8 mouse cellular contexts compared by ENCODE assay signal in genomic region chr8:3516450-3517116, GRCm38 (mm10). TPM values are rescaled to one million over a fixed set of nuclear protein-coding genes. Genes with fewer than 3 reads are reported as not detected.
A peak's percentile ranks its signal among the peaks of the same experiment; 100 is the strongest.
DNase-seq lines count a peak whose midpoint lies in the region; ATAC-seq lines count a peak whose summit lies in the region.

No protein-coding gene starts in this region.

- no peaks in the 10 kb centered on the region for H3K9me3 ChIP-seq in hindbrain, embryonic 12.5 days (replicated peaks)

- peak overlapping the region; percentile 94 for H3K4me2 ChIP-seq in hindbrain, embryonic 12.5 days (replicated peaks)

- no peaks in the 10 kb centered on the region for H3K27me3 ChIP-seq in hindbrain, embryonic 12.5 days

- H3K27ac ChIP-seq in hindbrain, embryonic 12.5 days: peak overlapping the region; percentile 69

- H3K36me3 ChIP-seq in hindbrain, embryonic 12.5 days: peaks cover 26% of the 10 kb centered on the region

- peak overlapping the region; percentile 52 for H3K4me3 ChIP-seq in hindbrain, embryonic 12.5 days

- ATAC-seq in hindbrain, embryonic 12.5 days (ENCODE audit: low FRiP score): peak; percentile 91

- peaks cover 5% of the 10 kb centered on the region for H3K4me1 ChIP-seq in hindbrain, embryonic 12.5 days

- H3K9ac ChIP-seq in hindbrain, embryonic 12.5 days: peak overlapping the region; percentile 69

- WGBS in hindbrain, embryonic 12.5 days: 1% methylated on average over 36 of the region's 36 CpGs

- peak; percentile 95 for DNase-seq in NIH3T3 (ENCODE audit: low read depth)
- DNase-seq in cerebellum, postnatal 10 days: peak; percentile 96 to 97
- DNase-seq in frontal cortex, postnatal 10 days (ENCODE audit: low spot score in 2 of 2): peak; percentile 92 to 95
- DNase-seq in layer of hippocampus, postnatal 14 days (ENCODE audit: low spot score in 2 of 2): peak; percentile 94 to 97
- peak; percentile 93 for DNase-seq in lung, postnatal 14 days
- peak; percentile 83 for DNase-seq in retina, adult 2 months (ENCODE audit: low read depth, low spot score)
- DNase-seq in thymus, postnatal 36 days: peak; percentile 89 to 92

RNA-seq across cellular contexts. Expression of gene Pnpla6, which starts 1.4 kb away (rescaled TPM):
- polyA plus RNA-seq in hindbrain, embryonic 12.5 days (2016; fragmentation: Nextera tagmentation; extraction: Ambion mirVana): 32.6 and 38.9 TPM in 2 replicates
- 10 to 100 TPM; 64.8 to 71.0 TPM for total RNA-seq in layer of hippocampus, postnatal 14 days (2021)

RNA-seq across cellular contexts. Expression of gene Mcoln1, which starts 16.3 kb away (rescaled TPM):
- 79.5 and 83.2 TPM in 2 replicates for polyA plus RNA-seq in hindbrain, embryonic 12.5 days (2016; fragmentation: Nextera tagmentation; extraction: Ambion mirVana)
- total RNA-seq in layer of hippocampus, postnatal 14 days (2021): 10 to 100 TPM; 63.3 to 77.4 TPM

RNA-seq across cellular contexts. Expression of gene Zfp358, which starts 23.6 kb away (rescaled TPM):
- 77.9 and 79.9 TPM in 2 replicates for polyA plus RNA-seq in hindbrain, embryonic 12.5 days (2016; fragmentation: Nextera tagmentation; extraction: Ambion mirVana)
- total RNA-seq in layer of hippocampus, postnatal 14 days (2021): 10 to 100 TPM; 25.3 to 27.4 TPM

RNA-seq across cellular contexts. Expression of gene Tex45, which starts 45.9 kb away (rescaled TPM):
- not detected in 2 replicates for polyA plus RNA-seq in hindbrain, embryonic 12.5 days (2016; fragmentation: Nextera tagmentation; extraction: Ambion mirVana)
- under 1 TPM in 1 of 2 experiments, not detected in 1; 0.28 TPM for total RNA-seq in layer of hippocampus, postnatal 14 days (2021)

RNA-seq across cellular contexts. Expression of gene Pex11g, which starts 49.1 kb away (rescaled TPM):
- 3.7 and 4.3 TPM in 2 replicates for polyA plus RNA-seq in hindbrain, embryonic 12.5 days (2016; fragmentation: Nextera tagmentation; extraction: Ambion mirVana)
- total RNA-seq in layer of hippocampus, postnatal 14 days (2021): 1 to 10 TPM in 1 of 2 experiments, under 1 TPM in 1; 0.91 to 1.8 TPM

Comparison
In these comparisons a context has a peak if more than half of its experiments do, and no peak if none do; other contexts are left out.
1. Peak in every context shown above with its lines: DNase-seq, ATAC-seq, H3K4me3 ChIP-seq and H3K27ac ChIP-seq.